ENCODE assay signal across 23 mouse cellular contexts in genomic region chr1:187757981-187758380, GRCm38 (mm10).
DNase-seq lines count a peak whose midpoint lies in the region; ATAC-seq lines count a peak whose summit lies in the region.
"Had no signal": no experiment of that assay in that cellular context is flagged by ENCODE, and none has a peak within 500 bp of the region (broad histone marks: within the 10 kb centered on the region; RNA-seq: fewer than 3 reads in every experiment).

No protein-coding gene starts in this region.

- no peak for DNase-seq in kidney, adult 18-20 months
- peak; percentile 5 for DNase-seq in 416B (ENCODE audit: low read depth)
- DNase-seq in c-Kit-positive CD71-positive TER-119-positive erythroid progenitor cells, embryonic 14.5 days (ENCODE audit: low spot score): peak; percentile 2
- peak; percentile 47 for DNase-seq in retina, postnatal 1 day
- DNase-seq in adrenal gland, postnatal 10 days: no peak
- DNase-seq: adrenal gland, adult 8-10 months; adrenal gland, postnatal 36 days; cerebellum, adult 11 months; cerebellum, adult 2 months; cerebellum, adult 9-11 months; cerebellum, postnatal 25 days; embryo, embryonic 11 days; gastrocnemius, postnatal 25 days had no signal

- no peak for ATAC-seq in kidney, embryonic 15.5 days (replicated peaks; ENCODE audit: low FRiP score)
- ATAC-seq: activated CD4-positive, CD25-positive, alpha-beta regulatory T cell, adult 4 months; forebrain, embryonic 15.5 days had no signal

- H3K27me3 ChIP-seq in kidney, embryonic 15.5 days: no peaks in the 10 kb centered on the region
- H3K27me3 ChIP-seq: embryonic facial prominence, embryonic 13.5 days; forebrain, embryonic 15.5 days; hindbrain, embryonic 12.5 days; hindbrain, embryonic 15.5 days had no signal

- no peak overlapping the region for H3K4me2 ChIP-seq in kidney, embryonic 15.5 days
- H3K4me2 ChIP-seq: embryonic facial prominence, embryonic 13.5 days; forebrain, embryonic 12.5 days; forebrain, embryonic 15.5 days; heart, embryonic 11.5 days; hindbrain, embryonic 12.5 days; hindbrain, embryonic 15.5 days had no signal

- 76% methylated on average over 1 of the region's 1 CpGs for WGBS in kidney, embryonic 15.5 days

- no peaks in the 10 kb centered on the region for H3K36me3 ChIP-seq in kidney, embryonic 15.5 days
- H3K36me3 ChIP-seq: embryonic facial prominence, embryonic 10.5 days; embryonic facial prominence, embryonic 13.5 days; forebrain, embryonic 12.5 days; forebrain, embryonic 15.5 days; hindbrain, embryonic 12.5 days; hindbrain, embryonic 15.5 days had no signal

- no peak overlapping the region for H3K9ac ChIP-seq in kidney, embryonic 15.5 days
- H3K9ac ChIP-seq: embryonic facial prominence, embryonic 13.5 days; forebrain, embryonic 12.5 days; forebrain, embryonic 15.5 days; hindbrain, embryonic 12.5 days; hindbrain, embryonic 15.5 days had no signal

- H3K9me3 ChIP-seq in kidney, embryonic 15.5 days (replicated peaks): no peaks in the 10 kb centered on the region
- H3K9me3 ChIP-seq: embryonic facial prominence, embryonic 10.5 days; embryonic facial prominence, embryonic 13.5 days; forebrain, embryonic 12.5 days; forebrain, embryonic 15.5 days; hindbrain, embryonic 12.5 days; hindbrain, embryonic 15.5 days had no signal

- H3K4me3 ChIP-seq in kidney, embryonic 15.5 days (replicated peaks): no peak overlapping the region
- H3K4me3 ChIP-seq: embryonic facial prominence, embryonic 10.5 days; embryonic facial prominence, embryonic 13.5 days; erythroblast, embryonic 14.5 days; forebrain, embryonic 12.5 days; forebrain, embryonic 15.5 days; hindbrain, embryonic 12.5 days; hindbrain, embryonic 15.5 days had no signal

- H3K27ac ChIP-seq in kidney, embryonic 15.5 days: 0 out of 2 replicates have a peak overlapping the region, but pooled peaks have one; percentile 48
- H3K27ac ChIP-seq: embryonic facial prominence, embryonic 10.5 days; embryonic facial prominence, embryonic 13.5 days; forebrain, embryonic 12.5 days; forebrain, embryonic 15.5 days; hindbrain, embryonic 12.5 days; hindbrain, embryonic 15.5 days had no signal

- peaks cover 22% of the 10 kb centered on the region; the same call in 1 of the 2 replicates for H3K4me1 ChIP-seq in kidney, embryonic 15.5 days
- H3K4me1 ChIP-seq: embryonic facial prominence, embryonic 10.5 days; embryonic facial prominence, embryonic 13.5 days; forebrain, embryonic 15.5 days; hindbrain, embryonic 15.5 days had no signal

Comparison
In these comparisons a context has a peak if more than half of its experiments do, and no peak if none do; other contexts are left out.
1. DNase-seq: peak in 416B (single experiment), c-Kit-positive CD71-positive TER-119-positive erythroid progenitor cells, embryonic 14.5 days (single experiment) and retina, postnatal 1 day (single experiment); none in kidney, adult 18-20 months (single experiment) and adrenal gland, postnatal 10 days (single experiment).